Mouse (Mus musculus): ENCODE data around the gene Fam129c. TPM values are rescaled to one million over a fixed set of nuclear protein-coding genes. Genes with fewer than 3 reads are reported as not detected.

Fam129c gene
- total RNA-seq, 2 experiments from 2014 or later, result 1.8 to 2.6 TPM

- peak in 1 of 2 experiments; percentile 60 for DNase-seq (ENCODE audit: low spot score in 2 of 2)
These were observed 24.4 kb upstream of the Fam129c start for GRCm38 (mm10) chr8:71572847-71573633.

- DNase-seq (ENCODE audit: low spot score in 2 of 2), result no peak
These were observed 23.0 kb upstream of the Fam129c start for GRCm38 (mm10) chr8:71574426-71574825.

GRCm38 (mm10) chr8:71575020-71575419 is 22.4 kb upstream of the Fam129c start:
- DNase-seq (ENCODE audit: low spot score in 2 of 2), result no peak

GRCm38 (mm10) chr8:71577856-71578387 is 19.5 kb upstream of the Fam129c start:
- DNase-seq (ENCODE audit: low spot score in 2 of 2), result no peak

GRCm38 (mm10) chr8:71579009-71579408 is 18.4 kb upstream of the Fam129c start:
- no peak for DNase-seq (ENCODE audit: low spot score in 2 of 2)

GRCm38 (mm10) chr8:71579476-71579875 is 18.0 kb upstream of the Fam129c start:
- DNase-seq (ENCODE audit: low spot score in 2 of 2), result no peak

- no peak for DNase-seq (ENCODE audit: low spot score in 2 of 2)
These were observed 17.2 kb upstream of the Fam129c start for GRCm38 (mm10) chr8:71580201-71580600.

GRCm38 (mm10) chr8:71586891-71587290 is 10.6 kb upstream of the Fam129c start:
- no peak for DNase-seq (ENCODE audit: low spot score in 2 of 2)

- no peak for DNase-seq (ENCODE audit: low spot score in 2 of 2)
These were observed 8.7 kb upstream of the Fam129c start for GRCm38 (mm10) chr8:71588762-71589161.

GRCm38 (mm10) chr8:71591017-71591416 is 6.4 kb upstream of the Fam129c start:
- no peak for DNase-seq (ENCODE audit: low spot score in 2 of 2)

- DNase-seq (ENCODE audit: low spot score in 2 of 2), result peak; percentile 89 to 95
These were observed 5.7 kb upstream of the Fam129c start, which contains the start of gene Pgls for GRCm38 (mm10) chr8:71591471-71592373. Gene Pgls, plus strand, starts transcription at chr8:71592176.

- peak; percentile 61 to 77 for DNase-seq (ENCODE audit: low spot score in 2 of 2)
These were observed 4.9 kb upstream of the Fam129c start for GRCm38 (mm10) chr8:71592374-71593170.

- no peak for DNase-seq (ENCODE audit: low spot score in 2 of 2)
These were observed 3.7 kb upstream of the Fam129c start for GRCm38 (mm10) chr8:71593556-71594323.

- no peak for DNase-seq (ENCODE audit: low spot score in 2 of 2)
These were observed 3.1 kb upstream of the Fam129c start for GRCm38 (mm10) chr8:71594324-71594722.

GRCm38 (mm10) chr8:71595862-71596261 is 1.6 kb upstream of the Fam129c start:
- DNase-seq (ENCODE audit: low spot score in 2 of 2), result peak; percentile 81 to 91

- DNase-seq (ENCODE audit: low spot score in 2 of 2), result no peak
These were observed 1.1 kb upstream of the Fam129c start for GRCm38 (mm10) chr8:71596384-71596783.

- DNase-seq (ENCODE audit: low spot score in 2 of 2), result no peak
These were observed 650 bp upstream of the Fam129c start for GRCm38 (mm10) chr8:71596798-71597197.

GRCm38 (mm10) chr8:71598375-71598774 is 927 bp downstream of the Fam129c start:
- DNase-seq (ENCODE audit: low spot score in 2 of 2), result no peak

- DNase-seq (ENCODE audit: low spot score in 2 of 2), result no peak
These were observed 1.4 kb downstream of the Fam129c start for GRCm38 (mm10) chr8:71598841-71599240.

Data from gastrocnemius, postnatal 4 days (tissue).